Mouse (Mus musculus) lung, adult 2 months (tissue): ENCODE measurements around the gene Olfr68.

ENCODE experiments used
- CTCF ChIP-seq: fragments of 200-500 bp; IDR thresholded peaks from 2 replicates; pipeline ENCODE4 v1.5.1; 2011; ENCODE audit warnings: mild to moderate bottlenecking, low read length, control low read depth; ENCODE audit not compliant: insufficient read depth
- POLR2A ChIP-seq: fragments of 200-500 bp; IDR thresholded peaks from 2 replicates; pipeline ENCODE4 v1.6.1; 2011; ENCODE audit warnings: low read depth, mild to moderate bottlenecking, control low read depth, low read length, borderline replicate concordance; ENCODE audit errors: extremely low read depth

- TF ChIP-seq CTCF (no peak), POLR2A (no peak)
These were observed 13.3 kb upstream of the Olfr68 start for GRCm38 (mm10) chr7:103792669-103793388.
